Mouse (Mus musculus) cerebellum, adult 2 months (tissue): ENCODE data around the gene Rcan2. TPM values are rescaled to one million over a fixed set of nuclear protein-coding genes. Genes with fewer than 3 reads are reported as not detected.

Source experiments
- DNase-seq, 2 experiments: peaks; one replicate each; pipeline ENCODE4 v3.0.0; 2021
- H3K27ac ChIP-seq: fragments of 200-500 bp; 2 replicates; pipeline ENCODE4 v1.5.1; 2012; ENCODE audit warnings: low read length, control low read depth, inconsistent platforms; ENCODE audit not compliant: insufficient read depth
- H3K27me3 ChIP-seq: fragments of 200-500 bp; 2 replicates; pipeline ENCODE4 v1.6.1; 2012; ENCODE audit warnings: inconsistent platforms, mild to moderate bottlenecking, low read length, moderate library complexity; ENCODE audit not compliant: control insufficient read depth, insufficient read depth
- H3K4me1 ChIP-seq: fragments of 200-500 bp; 2 replicates; pipeline ENCODE4 v1.6.1; 2011; ENCODE audit warnings: low read length; ENCODE audit not compliant: control insufficient read depth, insufficient read depth
- H3K4me3 ChIP-seq: fragments of 200-500 bp; replicated peaks from 2 replicates; pipeline ENCODE3; 2011; ENCODE audit warnings: mild to moderate bottlenecking, low read depth, low read length, control low read depth; ENCODE audit not compliant: insufficient read depth
- CTCF ChIP-seq: fragments of 200-500 bp; IDR thresholded peaks from 2 replicates; pipeline ENCODE4 v1.5.1; 2011; ENCODE audit warnings: low read depth, mild to moderate bottlenecking, control low read depth, low read length, moderate library complexity, borderline replicate concordance; ENCODE audit not compliant: insufficient read depth
- POLR2A ChIP-seq: fragments of 200-500 bp; IDR thresholded peaks from 2 replicates; pipeline ENCODE4 v1.6.1; 2011; ENCODE audit warnings: low read length, control low read depth, borderline replicate concordance; ENCODE audit not compliant: insufficient read depth
- whole genome bisulfite sequencing: fragments of 180-500 bp; shearing (Covaris S2); methylation state at CpG from one replicate; pipeline ENCODE4 v1.1.7; 2018; 5-methylcytosine and 5-hydroxymethylcytosine counted together
- polyA plus RNA-seq: library from polyadenylated mRNA; depleted of rRNA; stranded (reverse); fragments of >200 nt; gene quantifications from 2 replicates; pipeline ENCODE4 v1.2.3, GENCODE M21; 2012

The Rcan2 gene
- polyA plus RNA-seq, 1 experiment = 206 TPM

- Histone ChIP-seq H3K27me3 (no peaks in the 10 kb centered on the region), H3K4me1 (no peaks in the 10 kb centered on the region), H3K4me3 (no peak overlapping the region), H3K27ac (no peak overlapping the region)
- DNase-seq = peak; percentile 75 to 88
- peak; percentile 93 for TF ChIP-seq CTCF
- TF ChIP-seq POLR2A = no peak
- WGBS = 13% methylated on average over 5 of the region's 5 CpGs
These were observed 68.5 kb downstream of the Rcan2 start for GRCm38 (mm10) chr17:43869677-43870076.

GRCm38 (mm10) chr17:43874417-43874816, 73.3 kb downstream of the Rcan2 start:
- no peaks in the 10 kb centered on the region for H3K4me1 ChIP-seq
- TF ChIP-seq POLR2A = no peak
- no peak for TF ChIP-seq CTCF
- no peak overlapping the region for H3K4me3 ChIP-seq
- WGBS = 91% methylated on average over 5 of the region's 5 CpGs
- no peak overlapping the region for H3K27ac ChIP-seq
- no peak for DNase-seq
- no peaks in the 10 kb centered on the region for H3K27me3 ChIP-seq

GRCm38 (mm10) chr17:43877425-43877824, 76.3 kb downstream of the Rcan2 start:
- 31% methylated on average over 2 of the region's 2 CpGs for WGBS
- Histone ChIP-seq H3K4me3 (no peak overlapping the region), H3K27me3 (no peaks in the 10 kb centered on the region), H3K4me1 (no peaks in the 10 kb centered on the region), H3K27ac (no peak overlapping the region)
- TF ChIP-seq CTCF (no peak), POLR2A (no peak)
- DNase-seq = no peak

GRCm38 (mm10) chr17:43883016-43883415, 81.9 kb downstream of the Rcan2 start:
- H3K27ac ChIP-seq = no peak overlapping the region
- no peaks in the 10 kb centered on the region for H3K27me3 ChIP-seq
- peak in 1 of 2 experiments; percentile 30 for DNase-seq
- TF ChIP-seq POLR2A = no peak
- TF ChIP-seq CTCF = peak; percentile 47; the same call in 1 of the 2 replicates
- H3K4me3 ChIP-seq = no peak overlapping the region
- 4% methylated on average over 1 of the region's 1 CpGs for WGBS
- no peaks in the 10 kb centered on the region for H3K4me1 ChIP-seq

GRCm38 (mm10) chr17:43886262-43886661, 85.1 kb downstream of the Rcan2 start:
- H3K27ac ChIP-seq = no peak overlapping the region
- H3K27me3 ChIP-seq = no peaks in the 10 kb centered on the region
- no peak overlapping the region for H3K4me3 ChIP-seq
- no peaks in the 10 kb centered on the region for H3K4me1 ChIP-seq
- whole genome bisulfite sequencing = 81% methylated on average over 7 of the region's 7 CpGs
- no peak for DNase-seq
- TF ChIP-seq CTCF (no peak), POLR2A (no peak)

GRCm38 (mm10) chr17:43887931-43888330, 86.8 kb downstream of the Rcan2 start:
- H3K27me3 ChIP-seq = no peaks in the 10 kb centered on the region
- H3K27ac ChIP-seq = no peak overlapping the region
- no peak for TF ChIP-seq CTCF
- TF ChIP-seq POLR2A = no peak
- DNase-seq = no peak
- H3K4me1 ChIP-seq = no peaks in the 10 kb centered on the region
- no peak overlapping the region for H3K4me3 ChIP-seq
- WGBS = 20% methylated on average over 7 of the region's 7 CpGs

GRCm38 (mm10) chr17:43897346-43897745, 96.2 kb downstream of the Rcan2 start:
- Histone ChIP-seq H3K27ac (no peak overlapping the region), H3K4me1 (no peaks in the 10 kb centered on the region), H3K4me3 (no peak overlapping the region), H3K27me3 (no peaks in the 10 kb centered on the region)
- WGBS = 89% methylated on average over 4 of the region's 4 CpGs
- DNase-seq = no peak
- TF ChIP-seq POLR2A (no peak), CTCF (no peak)

GRCm38 (mm10) chr17:43899405-43900092, 98.4 kb downstream of the Rcan2 start:
- 89% methylated on average over 4 of the region's 4 CpGs for WGBS
- no peak overlapping the region for H3K4me3 ChIP-seq
- no peak for TF ChIP-seq POLR2A
- H3K27ac ChIP-seq = no peak overlapping the region
- no peak for DNase-seq
- H3K4me1 ChIP-seq = no peaks in the 10 kb centered on the region
- no peaks in the 10 kb centered on the region for H3K27me3 ChIP-seq

- Histone ChIP-seq H3K4me3 (no peak overlapping the region), H3K27me3 (no peaks in the 10 kb centered on the region), H3K27ac (no peak overlapping the region), H3K4me1 (no peaks in the 10 kb centered on the region)
- WGBS = 90% methylated on average over 1 of the region's 1 CpGs
- DNase-seq = no peak
- TF ChIP-seq POLR2A (no peak), CTCF (no peak)
These were observed 99.0 kb downstream of the Rcan2 start for GRCm38 (mm10) chr17:43900133-43900532.
